Mouse (Mus musculus): ENCODE measurements around the gene Ptprn2. TPM values are rescaled to one million over a fixed set of nuclear protein-coding genes. Genes with fewer than 3 reads are reported as not detected.

Ptprn2 gene
- polyA plus RNA-seq, 1 experiment from 2014 or later: 0.08 TPM

DNA sequence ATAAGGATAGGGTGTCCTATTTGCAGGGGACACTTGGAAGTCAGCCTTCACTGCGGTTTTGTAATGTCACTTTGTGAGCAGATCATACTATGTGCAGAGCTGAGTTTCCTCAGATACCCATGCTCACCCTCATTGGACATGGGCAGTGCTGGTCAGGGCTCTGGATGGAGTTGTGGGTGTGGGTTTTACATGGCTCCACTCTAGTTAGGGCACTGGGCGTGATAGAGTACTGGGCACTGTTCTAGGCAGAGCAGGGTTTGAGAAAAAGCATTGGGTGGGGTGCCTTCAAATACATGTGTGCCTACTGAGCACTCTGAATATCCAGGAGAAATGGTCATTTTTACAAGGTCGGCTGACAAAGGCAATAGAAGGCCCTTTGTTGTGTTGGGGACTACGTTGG lies 175.5 kb downstream of the Ptprn2 start:
- Histone ChIP-seq H3K4me1 (no peaks in the 10 kb centered on the region), H3K9me3 (no peaks in the 10 kb centered on the region), H3K27me3 (no peaks in the 10 kb centered on the region), H3K9ac (no peak overlapping the region), H3K27ac (no peak overlapping the region), H3K4me3 (no peak overlapping the region), H3K4me2 (no peak overlapping the region), H3K36me3 (no peaks in the 10 kb centered on the region)
- WGBS: 70% methylated on average over 4 of the region's 4 CpGs
- ATAC-seq (ENCODE audit: insufficient number of reproducible peaks, insufficient read depth, low FRiP score, low TSS enrichment, low read depth): no peak

DNA sequence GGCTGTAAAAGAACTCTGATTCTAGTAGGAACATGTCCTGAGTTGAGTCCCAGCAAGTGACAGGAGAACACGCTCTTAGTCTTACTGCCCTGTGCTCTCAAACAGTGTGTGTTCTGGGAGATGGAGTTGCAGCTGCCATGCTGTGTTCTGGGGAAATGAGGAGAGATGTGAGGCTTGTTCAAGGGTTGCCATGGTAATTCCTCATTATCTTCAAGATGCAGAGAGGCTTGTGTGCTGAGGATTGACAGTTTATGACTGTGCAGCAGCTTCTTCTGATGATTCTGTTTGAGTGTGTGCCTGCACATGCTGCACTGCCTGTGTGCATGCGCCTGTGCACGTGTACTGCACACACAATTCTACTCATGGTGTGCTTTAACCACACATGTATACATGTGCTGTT lies 192.2 kb downstream of the Ptprn2 start:
- no peaks in the 10 kb centered on the region for H3K36me3 ChIP-seq
- no peak overlapping the region for H3K27ac ChIP-seq
- H3K9ac ChIP-seq: no peak overlapping the region
- ATAC-seq (ENCODE audit: insufficient number of reproducible peaks, insufficient read depth, low FRiP score, low TSS enrichment, low read depth): 0 out of 2 replicates have a peak, but pooled peaks have one; percentile 32
- H3K9me3 ChIP-seq: no peaks in the 10 kb centered on the region
- no peak overlapping the region for H3K4me2 ChIP-seq
- H3K27me3 ChIP-seq: no peaks in the 10 kb centered on the region
- H3K4me3 ChIP-seq: no peak overlapping the region
- 70% methylated on average over 3 of the region's 3 CpGs for WGBS
- H3K4me1 ChIP-seq: no peaks in the 10 kb centered on the region

DNA sequence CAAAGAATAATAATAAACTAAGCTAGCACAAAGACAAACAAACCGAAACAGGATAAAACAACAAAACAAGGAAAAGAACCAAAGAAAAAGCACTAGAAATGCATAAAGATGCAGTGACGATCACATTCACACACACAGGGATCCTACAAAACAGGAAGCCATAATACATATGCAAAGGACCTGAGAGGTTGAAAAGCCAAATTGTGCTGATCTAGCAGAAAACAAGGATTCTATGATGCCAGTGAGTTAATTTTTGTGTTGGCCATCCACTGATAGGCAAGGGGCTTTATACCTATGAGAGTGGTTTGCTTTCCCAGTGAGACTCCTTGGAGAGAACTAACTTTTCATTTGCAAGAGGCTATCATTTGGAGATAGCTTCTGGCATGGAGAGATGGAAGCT lies 204.3 kb downstream of the Ptprn2 start:
- no peaks in the 10 kb centered on the region for H3K4me1 ChIP-seq
- no peaks in the 10 kb centered on the region for H3K9me3 ChIP-seq
- no peaks in the 10 kb centered on the region for H3K27me3 ChIP-seq
- no peak overlapping the region for H3K9ac ChIP-seq
- H3K4me2 ChIP-seq: no peak overlapping the region
- no peaks in the 10 kb centered on the region for H3K36me3 ChIP-seq
- ATAC-seq (ENCODE audit: insufficient number of reproducible peaks, insufficient read depth, low FRiP score, low TSS enrichment, low read depth): no peak
- H3K4me3 ChIP-seq: no peak overlapping the region
- H3K27ac ChIP-seq: no peak overlapping the region
- WGBS: 86% methylated on average over 2 of the region's 2 CpGs

DNA sequence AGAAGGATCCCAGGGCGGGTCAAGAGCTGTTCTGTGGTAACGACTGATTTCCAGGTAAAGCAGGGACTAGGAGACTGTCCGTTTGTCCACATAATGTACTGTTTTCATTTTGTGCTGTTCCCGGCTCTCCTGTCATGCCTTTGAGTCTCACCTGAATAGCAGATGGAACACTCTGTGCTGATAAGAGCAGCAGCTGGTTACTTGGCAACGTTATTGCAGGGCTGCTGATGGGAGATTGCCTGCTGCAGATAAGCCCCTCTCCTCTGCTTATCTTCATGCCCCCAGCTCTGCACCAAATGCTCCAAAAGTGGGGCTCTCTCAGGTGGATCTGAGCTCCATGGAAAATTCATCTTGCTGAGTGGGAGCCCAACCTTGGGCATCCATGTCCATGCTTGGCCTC lies 224.0 kb downstream of the Ptprn2 start:
- WGBS: 76% methylated on average over 5 of the region's 5 CpGs
- Histone ChIP-seq H3K36me3 (no peaks in the 10 kb centered on the region), H3K4me3 (no peak overlapping the region), H3K27me3 (no peaks in the 10 kb centered on the region), H3K4me1 (no peaks in the 10 kb centered on the region), H3K9me3 (no peaks in the 10 kb centered on the region), H3K9ac (no peak overlapping the region), H3K4me2 (no peak overlapping the region), H3K27ac (no peak overlapping the region)
- ATAC-seq (ENCODE audit: insufficient number of reproducible peaks, insufficient read depth, low FRiP score, low TSS enrichment, low read depth): no peak

DNA sequence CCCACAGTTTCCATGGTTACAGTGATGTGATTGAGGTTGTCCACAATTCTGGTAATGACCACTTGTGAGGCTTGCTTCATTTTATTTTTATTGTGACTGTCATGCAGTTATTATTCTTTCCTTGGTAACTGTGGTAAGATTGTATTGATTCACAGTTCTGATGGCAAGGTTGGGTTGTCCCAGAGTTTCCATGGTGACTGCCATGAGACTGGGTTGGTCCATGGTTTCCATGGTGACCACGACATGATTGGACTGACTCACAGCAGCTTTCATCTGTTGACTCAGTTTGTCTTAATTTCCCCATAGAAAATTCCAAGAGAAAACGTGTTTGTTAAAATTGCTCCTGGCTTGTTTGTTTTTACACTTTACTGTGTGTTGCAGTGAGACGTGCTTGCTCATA lies 225.2 kb downstream of the Ptprn2 start:
- Histone ChIP-seq H3K4me1 (no peaks in the 10 kb centered on the region), H3K27me3 (no peaks in the 10 kb centered on the region), H3K4me3 (no peak overlapping the region), H3K4me2 (no peak overlapping the region), H3K9me3 (no peaks in the 10 kb centered on the region), H3K36me3 (no peaks in the 10 kb centered on the region), H3K27ac (no peak overlapping the region), H3K9ac (no peak overlapping the region)
- WGBS: 67% methylated on average over 3 of the region's 3 CpGs
- ATAC-seq (ENCODE audit: insufficient number of reproducible peaks, insufficient read depth, low FRiP score, low TSS enrichment, low read depth): no peak

DNA sequence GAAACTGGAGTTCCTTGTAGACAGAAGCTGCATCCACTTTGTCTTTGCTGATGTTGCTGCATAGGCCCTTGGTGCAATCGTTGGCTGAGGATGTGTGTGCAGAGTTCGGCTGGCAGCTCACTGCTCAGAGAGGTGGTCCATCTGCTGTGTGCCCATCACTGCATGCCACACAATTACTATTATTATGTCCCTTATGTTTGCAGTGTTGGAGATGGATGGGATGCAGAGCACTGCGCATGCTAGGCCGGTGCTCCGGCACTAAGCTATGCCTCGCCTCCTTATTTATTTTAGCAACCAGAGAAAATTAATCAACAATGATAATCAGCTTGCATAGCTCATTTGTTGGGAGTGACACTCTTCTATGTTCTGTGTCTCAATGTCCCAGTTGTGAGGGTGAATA lies 225.6 kb downstream of the Ptprn2 start:
- ATAC-seq (ENCODE audit: insufficient number of reproducible peaks, insufficient read depth, low FRiP score, low TSS enrichment, low read depth): no peak
- H3K4me2 ChIP-seq: no peak overlapping the region
- no peaks in the 10 kb centered on the region for H3K9me3 ChIP-seq
- 93% methylated on average over 6 of the region's 6 CpGs for WGBS
- H3K27me3 ChIP-seq: no peaks in the 10 kb centered on the region
- H3K36me3 ChIP-seq: no peaks in the 10 kb centered on the region
- no peaks in the 10 kb centered on the region for H3K4me1 ChIP-seq
- H3K27ac ChIP-seq: no peak overlapping the region
- no peak overlapping the region for H3K4me3 ChIP-seq
- H3K9ac ChIP-seq: no peak overlapping the region

DNA sequence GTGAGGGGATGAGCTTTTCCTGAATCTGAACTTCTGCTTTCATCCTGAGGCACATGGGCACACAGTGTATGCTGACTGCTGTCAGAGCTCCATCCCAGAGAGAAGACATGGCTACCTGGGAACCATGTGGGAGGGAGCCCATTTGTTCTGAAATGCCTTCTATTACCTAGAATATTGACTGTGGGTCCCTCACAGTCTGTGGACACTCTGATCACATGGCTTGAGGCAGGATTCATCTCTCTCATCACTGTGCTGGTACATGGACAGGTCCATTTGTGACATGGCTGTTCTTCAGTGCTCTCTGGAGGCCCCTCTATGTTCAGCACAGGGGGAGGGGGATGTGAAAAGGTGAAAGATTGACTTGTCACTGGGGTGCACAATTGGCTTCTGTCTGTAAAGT lies 227.6 kb downstream of the Ptprn2 start:
- no peak overlapping the region for H3K27ac ChIP-seq
- H3K9me3 ChIP-seq: no peaks in the 10 kb centered on the region
- H3K4me1 ChIP-seq: no peaks in the 10 kb centered on the region
- H3K27me3 ChIP-seq: no peaks in the 10 kb centered on the region
- H3K36me3 ChIP-seq: no peaks in the 10 kb centered on the region
- H3K4me2 ChIP-seq: no peak overlapping the region
- H3K4me3 ChIP-seq: no peak overlapping the region
- ATAC-seq (ENCODE audit: insufficient number of reproducible peaks, insufficient read depth, low FRiP score, low TSS enrichment, low read depth): no peak
- no peak overlapping the region for H3K9ac ChIP-seq

DNA sequence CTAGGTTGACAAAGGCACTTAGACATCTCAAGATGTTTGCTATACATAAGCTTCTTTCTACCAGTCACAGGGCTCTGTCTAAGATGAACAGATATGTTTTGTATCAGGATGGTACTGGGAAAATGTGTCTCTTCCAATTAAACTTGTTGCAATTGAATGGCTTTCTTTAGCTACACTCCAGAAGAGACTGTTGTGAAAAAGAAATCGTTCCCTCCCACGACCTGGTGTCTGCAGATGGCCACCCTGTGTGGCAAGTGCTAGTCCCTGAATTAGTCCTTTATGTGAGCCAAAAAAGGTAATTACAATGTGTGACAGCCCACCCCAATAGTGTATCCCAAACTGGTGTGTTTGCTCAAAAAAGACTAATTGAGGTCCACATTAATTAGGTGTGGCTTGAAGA lies 235.5 kb downstream of the Ptprn2 start:
- no peak overlapping the region for H3K9ac ChIP-seq
- no peak overlapping the region for H3K4me2 ChIP-seq
- H3K9me3 ChIP-seq: no peaks in the 10 kb centered on the region
- H3K27me3 ChIP-seq: no peaks in the 10 kb centered on the region
- 76% methylated on average over 2 of the region's 2 CpGs for WGBS
- H3K36me3 ChIP-seq: no peaks in the 10 kb centered on the region
- H3K4me3 ChIP-seq: no peak overlapping the region
- ATAC-seq (ENCODE audit: insufficient number of reproducible peaks, insufficient read depth, low FRiP score, low TSS enrichment, low read depth): no peak
- H3K27ac ChIP-seq: no peak overlapping the region
- no peaks in the 10 kb centered on the region for H3K4me1 ChIP-seq

DNA sequence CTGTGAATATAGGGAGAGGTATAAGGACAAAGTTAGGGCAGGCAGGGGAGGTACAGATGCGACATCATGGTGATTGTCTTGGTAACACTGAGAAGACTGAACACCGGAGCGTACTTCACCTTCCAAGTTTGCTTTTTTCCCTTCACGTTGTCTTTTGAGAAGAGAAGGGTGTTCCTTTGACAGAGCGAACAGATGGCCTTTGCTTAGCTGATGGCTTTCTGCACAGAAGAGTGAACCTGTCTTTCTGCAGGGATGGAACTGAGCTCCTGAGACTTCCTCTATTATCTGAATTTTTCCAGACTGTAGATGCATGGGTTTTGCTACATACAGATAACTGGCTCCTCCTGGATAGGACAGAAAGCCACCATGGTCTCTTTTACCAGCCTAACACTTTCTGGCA lies 254.6 kb downstream of the Ptprn2 start:
- Histone ChIP-seq H3K27me3 (no peaks in the 10 kb centered on the region), H3K9me3 (no peaks in the 10 kb centered on the region), H3K27ac (no peak overlapping the region), H3K4me3 (no peak overlapping the region), H3K9ac (no peak overlapping the region), H3K36me3 (no peaks in the 10 kb centered on the region), H3K4me1 (no peaks in the 10 kb centered on the region), H3K4me2 (no peak overlapping the region)
- 91% methylated on average over 5 of the region's 5 CpGs for WGBS
- no peak for ATAC-seq (ENCODE audit: insufficient number of reproducible peaks, insufficient read depth, low FRiP score, low TSS enrichment, low read depth)

DNA sequence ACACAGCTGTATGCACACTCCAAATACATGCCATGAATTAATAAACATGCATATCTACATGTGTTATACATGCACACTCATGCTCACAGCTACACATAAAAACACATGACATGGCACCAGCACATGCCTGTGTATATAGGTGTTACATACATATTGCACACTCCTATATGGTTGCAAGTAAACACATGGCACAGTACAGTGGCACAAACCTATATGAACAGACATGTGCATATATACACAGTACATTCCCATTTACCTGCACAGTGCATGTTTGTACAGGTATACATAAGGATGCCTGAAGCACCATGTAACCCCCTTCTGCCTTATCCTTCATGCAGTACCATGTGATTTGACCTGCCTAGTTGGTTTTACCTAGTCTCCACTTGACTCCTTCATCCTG lies 255.8 kb downstream of the Ptprn2 start:
- no peak for ATAC-seq (ENCODE audit: insufficient number of reproducible peaks, insufficient read depth, low FRiP score, low TSS enrichment, low read depth)
- Histone ChIP-seq H3K27me3 (no peaks in the 10 kb centered on the region), H3K4me2 (no peak overlapping the region), H3K9ac (no peak overlapping the region), H3K27ac (no peak overlapping the region), H3K9me3 (no peaks in the 10 kb centered on the region), H3K4me3 (no peak overlapping the region), H3K36me3 (no peaks in the 10 kb centered on the region), H3K4me1 (no peaks in the 10 kb centered on the region)

DNA sequence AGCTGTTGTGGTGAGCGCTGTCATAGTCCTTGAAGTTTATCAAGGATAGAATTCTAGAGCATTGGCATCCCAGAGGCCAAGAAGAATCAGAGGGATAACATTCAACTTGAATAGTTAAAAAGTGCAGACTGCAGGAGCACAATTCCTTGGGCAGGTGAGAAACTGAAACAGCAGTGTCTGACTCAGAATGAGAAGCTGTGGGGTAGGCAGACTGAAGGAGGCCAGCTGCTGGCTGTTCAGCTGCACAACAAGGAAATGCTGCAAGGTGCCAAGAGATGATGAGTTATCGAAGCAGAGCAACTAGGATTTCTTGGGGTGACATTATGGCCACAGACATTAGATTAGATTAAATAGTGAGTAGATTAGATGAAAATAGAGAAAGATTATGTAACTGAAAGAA lies 260.9 kb downstream of the Ptprn2 start:
- Histone ChIP-seq H3K9me3 (no peaks in the 10 kb centered on the region), H3K4me1 (no peaks in the 10 kb centered on the region), H3K9ac (no peak overlapping the region), H3K4me3 (no peak overlapping the region), H3K4me2 (no peak overlapping the region), H3K27me3 (no peaks in the 10 kb centered on the region), H3K27ac (no peak overlapping the region), H3K36me3 (no peaks in the 10 kb centered on the region)
- no peak for ATAC-seq (ENCODE audit: insufficient number of reproducible peaks, insufficient read depth, low FRiP score, low TSS enrichment, low read depth)
- 87% methylated on average over 2 of the region's 2 CpGs for WGBS

DNA sequence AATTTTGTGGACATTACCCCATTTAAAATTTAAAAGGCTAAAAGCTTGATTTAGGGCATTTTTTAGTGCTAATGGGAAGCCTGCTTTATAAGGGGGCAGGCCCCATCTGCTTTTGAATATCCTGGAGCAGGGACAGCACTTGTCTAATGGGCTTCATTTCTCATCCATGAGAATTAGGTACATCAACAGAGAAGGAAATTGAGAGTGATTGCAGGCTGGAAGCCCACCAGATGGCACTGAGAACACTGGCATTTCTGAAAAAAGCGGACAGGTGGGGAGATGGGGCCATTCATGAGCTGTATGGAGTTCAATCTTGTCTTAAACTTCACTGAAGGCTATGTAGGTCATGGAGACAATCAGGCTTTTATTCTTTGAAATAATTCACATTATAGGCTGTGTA lies 267.3 kb downstream of the Ptprn2 start:
- ATAC-seq (ENCODE audit: insufficient number of reproducible peaks, insufficient read depth, low FRiP score, low TSS enrichment, low read depth): no peak
- Histone ChIP-seq H3K27ac (no peak overlapping the region), H3K27me3 (no peaks in the 10 kb centered on the region), H3K4me1 (no peaks in the 10 kb centered on the region), H3K36me3 (no peaks in the 10 kb centered on the region), H3K9ac (no peak overlapping the region), H3K9me3 (no peaks in the 10 kb centered on the region), H3K4me3 (no peak overlapping the region), H3K4me2 (no peak overlapping the region)
- 77% methylated on average over 1 of the region's 1 CpGs for WGBS

DNA sequence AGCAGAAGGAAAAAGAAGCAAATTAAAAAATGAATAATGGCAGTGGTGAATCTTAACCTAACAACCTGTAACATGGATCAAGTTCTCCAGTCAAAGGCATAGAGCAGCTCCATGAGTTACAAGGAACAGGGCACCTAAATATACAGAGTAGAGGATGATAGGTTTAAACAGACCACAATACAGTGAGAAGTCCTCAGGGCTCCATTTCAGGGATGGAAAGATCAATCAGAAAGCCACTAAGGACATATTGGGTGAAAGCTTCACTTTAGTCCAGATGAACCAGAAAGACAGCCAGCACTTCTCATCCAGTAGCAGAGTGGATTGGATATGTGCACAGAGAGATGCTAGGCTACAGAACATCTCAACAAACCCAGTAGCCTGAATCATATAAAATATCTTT lies 278.4 kb downstream of the Ptprn2 start:
- Histone ChIP-seq H3K4me3 (no peak overlapping the region), H3K4me2 (no peak overlapping the region), H3K9me3 (no peaks in the 10 kb centered on the region), H3K27ac (no peak overlapping the region), H3K9ac (no peak overlapping the region), H3K27me3 (no peaks in the 10 kb centered on the region), H3K36me3 (no peaks in the 10 kb centered on the region), H3K4me1 (no peaks in the 10 kb centered on the region)
- ATAC-seq (ENCODE audit: insufficient number of reproducible peaks, insufficient read depth, low FRiP score, low TSS enrichment, low read depth): no peak

Data from embryonic facial prominence, embryonic 13.5 days (tissue).